Mouse (Mus musculus): Measurements from ENCODE around the gene Anxa3.

The Anxa3 gene

GRCm38 (mm10) chr5:96792936-96793718, at the start of gene Anxa3:
Gene Anxa3, plus strand, starts transcription at chr5:96793339.
- CTCF ChIA-PET: no interaction called here

DNA sequence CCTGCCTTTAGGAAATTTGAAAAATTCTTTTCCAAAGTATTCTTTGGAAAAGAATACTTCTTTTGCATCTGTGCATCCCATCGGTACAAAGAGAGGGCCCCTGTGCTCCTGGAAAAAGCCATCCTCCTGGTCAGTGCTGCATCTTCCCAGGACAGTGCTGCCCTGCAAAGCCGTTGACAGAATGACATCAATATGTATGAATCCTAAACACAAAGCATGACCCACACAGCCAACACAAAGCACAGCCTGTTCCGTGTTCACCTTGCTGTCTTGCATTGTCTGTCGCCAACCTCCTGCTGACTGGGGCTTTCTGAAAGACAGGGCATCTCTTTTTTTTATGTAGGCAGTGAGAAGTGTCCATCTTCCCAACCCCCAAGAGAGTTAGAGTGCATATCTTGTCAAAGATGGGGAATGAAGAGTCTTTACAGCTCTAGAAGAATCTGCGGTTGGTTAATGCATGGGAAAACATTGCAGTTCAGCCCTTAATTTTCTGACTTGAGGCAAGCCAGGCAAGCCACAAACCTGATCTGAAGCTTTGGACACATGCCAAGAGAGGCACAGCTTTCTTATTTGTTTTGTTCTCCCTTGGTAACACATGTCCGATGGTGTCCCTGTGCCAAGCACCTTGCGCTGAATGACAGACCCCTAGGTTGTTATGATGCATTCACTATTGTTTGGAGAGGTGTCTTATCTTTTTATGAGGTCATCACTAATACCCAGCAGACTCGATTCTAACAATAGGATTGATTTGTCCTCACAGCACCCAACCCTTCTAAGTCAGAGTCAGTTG, 45.7 kb upstream of the Anxa3 start:
- CTCF ChIA-PET: no interaction called here

DNA sequence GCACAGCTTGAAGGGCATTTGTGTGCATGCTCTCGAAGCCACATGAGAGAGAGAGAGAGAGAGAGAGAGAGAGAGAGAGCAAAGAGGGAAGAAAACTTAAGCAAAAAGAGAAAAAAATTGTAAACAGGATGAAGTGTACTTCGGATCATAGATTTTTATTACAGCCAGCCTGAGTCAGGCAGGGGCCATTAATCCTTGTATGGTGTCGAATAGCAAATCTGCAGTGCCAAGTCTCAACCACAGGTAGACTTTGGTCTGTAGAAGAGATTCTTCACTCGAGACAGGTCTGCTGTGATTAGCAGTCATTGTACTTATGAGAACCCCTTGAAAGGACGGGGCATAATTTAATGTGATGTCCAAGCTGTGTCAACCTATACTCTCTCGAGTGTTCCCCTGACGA, 35.5 kb upstream of the Anxa3 start:
- CTCF ChIA-PET: no interaction called here

GRCm38 (mm10) chr5:96762021-96762420, 31.1 kb upstream of the Anxa3 start:
- CTCF ChIA-PET: no interaction called here

GRCm38 (mm10) chr5:96768846-96769471, 24.2 kb upstream of the Anxa3 start:
- CTCF ChIA-PET: no interaction called here

- CTCF ChIA-PET: no interaction called here
These were observed 9.4 kb upstream of the Anxa3 start for GRCm38 (mm10) chr5:96783506-96784288.

DNA sequence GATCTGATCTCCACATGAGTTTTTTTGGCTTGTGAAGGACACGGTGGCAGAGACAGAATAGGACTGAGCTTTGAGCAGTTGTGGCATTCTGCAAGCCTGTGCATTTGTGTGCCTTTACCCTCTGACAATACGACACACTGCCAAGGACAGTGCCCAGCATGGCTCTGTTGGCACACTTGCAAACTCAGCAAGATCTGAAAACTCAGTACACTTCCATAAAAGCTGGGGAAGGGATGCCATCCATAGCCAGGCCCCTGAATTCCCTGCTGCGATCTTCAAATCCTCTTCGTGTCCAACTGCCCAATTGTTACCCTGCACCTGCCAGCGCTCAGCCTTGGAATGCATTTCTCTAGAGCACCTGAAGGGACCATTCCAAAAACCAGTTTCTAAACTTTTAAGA, 8.0 kb upstream of the Anxa3 start:
- CTCF ChIA-PET: interaction anchor here (0.6 kb wide), 1 partner anchor 13 kb away, joined by 3 read pairs; no protein-coding TSS in a partner anchor

DNA sequence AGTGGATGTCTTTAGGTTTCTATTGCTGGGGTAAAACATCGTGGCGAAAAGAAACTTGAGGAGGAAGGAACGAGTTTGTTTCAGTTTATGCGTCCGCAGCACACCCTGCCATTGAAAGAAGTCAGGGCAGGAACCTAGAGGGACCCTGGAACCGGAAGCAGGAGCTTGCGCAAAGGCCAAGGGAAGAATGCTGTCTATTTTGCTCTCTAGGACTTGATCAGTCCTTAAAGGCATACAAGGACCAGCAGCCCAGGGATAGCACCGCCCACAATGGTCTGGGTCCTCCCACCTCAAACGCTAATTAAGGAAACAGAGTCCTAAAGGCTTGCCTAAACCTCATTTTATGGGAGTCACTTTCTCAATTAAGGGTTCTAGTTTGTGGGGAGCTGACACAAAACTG, 717 bp upstream of the Anxa3 start:
- CTCF ChIA-PET: no interaction called here

DNA sequence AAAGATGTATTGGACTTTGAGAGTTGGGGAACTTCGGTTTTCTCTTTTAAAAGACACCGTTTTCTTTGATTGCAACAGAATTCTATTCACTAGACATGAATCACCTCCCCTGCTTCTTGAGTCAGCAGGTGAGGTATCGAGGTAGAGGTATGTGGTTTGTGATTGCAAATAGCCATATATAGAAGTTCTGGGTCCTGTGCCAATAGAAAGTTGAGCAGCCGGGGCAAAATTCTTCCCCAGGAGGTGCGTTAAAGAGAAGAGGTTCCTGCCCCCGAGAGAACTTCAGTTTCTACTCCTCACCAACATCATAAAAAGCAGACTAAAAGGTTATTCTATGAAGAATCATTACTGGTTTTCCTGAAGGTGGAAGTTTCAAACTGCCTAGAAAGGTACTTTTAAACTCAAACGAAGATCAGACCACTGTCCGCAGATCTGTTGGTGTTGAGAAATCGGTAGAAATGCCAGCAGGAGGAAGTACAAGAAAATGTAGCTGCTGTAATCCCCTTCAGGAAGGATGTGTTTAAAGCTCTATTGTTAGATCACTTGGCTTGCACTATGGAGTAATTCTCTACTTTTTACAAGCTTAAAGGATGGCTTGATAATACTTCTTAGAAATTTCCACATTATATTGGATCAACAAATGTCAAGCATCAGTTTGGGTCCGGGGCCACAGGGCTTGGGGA, 955 bp downstream of the Anxa3 start:
- CTCF ChIA-PET: no interaction called here

DNA sequence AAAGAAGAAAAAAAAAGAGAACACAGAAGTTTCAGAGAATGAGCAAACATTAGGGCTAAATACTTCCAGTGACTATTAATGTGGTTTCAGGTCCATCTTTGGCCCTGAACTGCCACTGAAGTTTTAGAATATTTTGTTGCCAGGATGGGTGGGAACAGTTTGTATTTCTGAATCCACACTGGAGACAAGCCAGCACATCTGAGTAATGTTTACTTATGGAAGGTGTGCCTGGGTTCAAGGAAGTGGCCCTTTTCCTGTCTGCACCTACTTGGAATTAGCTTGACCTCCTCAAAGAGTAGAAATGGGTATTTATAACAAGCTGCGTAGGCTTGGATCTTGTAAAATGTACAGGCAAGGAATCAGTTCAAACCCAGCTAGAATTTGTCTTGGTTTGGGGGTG, 2.6 kb downstream of the Anxa3 start:
- CTCF ChIA-PET: no interaction called here

- CTCF ChIA-PET: no interaction called here
These were observed 4.3 kb downstream of the Anxa3 start for GRCm38 (mm10) chr5:96797465-96797864.

DNA sequence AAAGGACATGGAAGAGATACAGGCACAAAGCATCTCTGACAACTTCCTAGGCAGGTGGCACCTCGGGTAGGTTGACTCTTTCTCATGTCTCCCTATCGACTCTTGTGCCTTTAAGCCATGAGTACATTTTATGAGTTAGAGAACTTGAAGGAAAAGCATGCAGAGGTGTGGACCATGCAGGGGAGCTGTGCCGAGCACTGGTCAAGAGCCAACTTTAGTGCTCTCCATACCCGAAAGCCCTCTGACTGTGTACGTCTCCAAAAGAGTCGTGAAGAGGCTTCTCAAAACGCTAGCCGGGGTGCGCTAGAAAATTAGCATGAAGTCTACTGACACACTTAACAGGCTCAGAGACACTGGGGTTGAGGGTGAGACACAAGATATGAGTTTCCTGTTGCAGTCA, 6.0 kb downstream of the Anxa3 start:
- CTCF ChIA-PET: no interaction called here

DNA sequence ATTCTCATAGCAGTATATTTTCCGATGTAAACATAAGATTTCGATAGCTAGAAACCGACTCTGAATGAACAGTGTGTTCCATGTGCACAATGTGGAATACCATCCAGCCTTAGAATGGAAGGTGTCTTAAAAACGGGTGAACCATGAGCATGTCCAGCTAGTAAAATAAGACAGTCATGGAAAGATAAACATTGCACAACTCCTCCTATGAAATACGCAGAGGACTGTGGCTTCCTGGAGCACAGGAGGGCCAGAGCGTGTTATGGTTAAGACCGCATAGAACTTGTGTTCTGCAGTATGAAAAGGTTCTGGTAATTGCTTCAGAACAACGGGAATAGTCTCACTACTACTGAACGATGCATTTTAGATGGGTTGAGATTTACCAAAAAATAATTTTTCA, 6.8 kb downstream of the Anxa3 start:
- CTCF ChIA-PET: no interaction called here

- CTCF ChIA-PET: no interaction called here
These were observed 9.0 kb downstream of the Anxa3 start for GRCm38 (mm10) chr5:96802185-96802584.

- CTCF ChIA-PET: no interaction called here
These were observed 10.0 kb downstream of the Anxa3 start for GRCm38 (mm10) chr5:96803091-96803490.

DNA sequence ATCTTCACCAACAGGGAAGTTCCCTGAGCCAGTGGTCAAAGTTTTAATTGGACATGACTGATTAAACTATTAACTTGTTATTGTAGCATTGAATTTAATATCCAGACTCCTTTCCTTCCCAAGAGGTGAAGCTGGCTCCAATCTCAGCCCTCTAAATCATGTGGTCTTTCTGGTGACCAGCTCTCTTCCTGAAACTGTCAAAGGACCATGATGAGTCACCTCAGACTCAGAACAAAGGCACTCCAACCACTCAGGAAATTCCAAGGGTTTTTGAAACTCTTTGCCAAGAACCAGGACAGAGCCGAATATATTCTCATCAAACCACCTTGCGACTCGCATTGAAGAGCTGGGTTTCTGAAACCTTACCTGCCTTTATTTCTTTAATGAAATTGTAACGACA, 11.2 kb downstream of the Anxa3 start:
- CTCF ChIA-PET: no interaction called here

DNA sequence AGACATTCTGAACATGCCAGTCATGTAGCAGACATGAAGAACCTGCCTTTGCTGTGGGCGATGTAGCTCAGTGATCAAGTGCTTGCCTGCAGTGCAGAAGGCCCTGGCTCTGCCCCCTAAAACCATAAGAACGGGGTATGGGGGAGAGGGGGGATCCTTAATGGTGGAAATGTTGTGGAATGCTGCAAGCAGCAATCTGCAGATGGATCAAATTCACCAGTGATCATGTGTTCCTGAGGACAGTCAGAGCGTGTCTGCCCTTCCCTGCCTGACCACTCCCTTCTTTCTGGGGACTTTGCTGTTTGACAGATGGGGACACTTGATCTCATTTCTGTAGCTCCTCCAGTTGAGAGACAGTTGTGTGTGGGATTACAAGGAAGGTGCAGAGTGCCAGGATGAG, 11.7 kb downstream of the Anxa3 start:
- CTCF ChIA-PET: no interaction called here

DNA sequence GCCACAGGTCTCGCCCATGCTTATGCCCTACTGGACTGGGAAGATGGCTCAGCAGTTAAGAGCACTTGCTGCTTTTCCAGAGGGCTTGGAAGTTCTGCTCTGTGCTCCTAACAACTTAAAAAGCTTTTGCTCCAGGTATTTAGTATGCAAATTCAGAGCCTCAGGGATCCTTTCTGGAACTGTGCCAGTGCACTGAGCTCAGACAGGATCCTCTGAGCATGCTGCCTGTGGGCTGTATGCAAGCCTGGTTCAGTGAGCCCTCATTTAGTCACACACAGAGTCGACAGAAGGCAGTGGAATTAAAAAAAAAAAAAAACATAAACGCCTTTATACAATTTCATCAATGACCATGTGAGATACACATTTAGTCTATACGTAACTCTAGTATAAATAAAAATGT, 17.5 kb downstream of the Anxa3 start:
- CTCF ChIA-PET: no interaction called here

DNA sequence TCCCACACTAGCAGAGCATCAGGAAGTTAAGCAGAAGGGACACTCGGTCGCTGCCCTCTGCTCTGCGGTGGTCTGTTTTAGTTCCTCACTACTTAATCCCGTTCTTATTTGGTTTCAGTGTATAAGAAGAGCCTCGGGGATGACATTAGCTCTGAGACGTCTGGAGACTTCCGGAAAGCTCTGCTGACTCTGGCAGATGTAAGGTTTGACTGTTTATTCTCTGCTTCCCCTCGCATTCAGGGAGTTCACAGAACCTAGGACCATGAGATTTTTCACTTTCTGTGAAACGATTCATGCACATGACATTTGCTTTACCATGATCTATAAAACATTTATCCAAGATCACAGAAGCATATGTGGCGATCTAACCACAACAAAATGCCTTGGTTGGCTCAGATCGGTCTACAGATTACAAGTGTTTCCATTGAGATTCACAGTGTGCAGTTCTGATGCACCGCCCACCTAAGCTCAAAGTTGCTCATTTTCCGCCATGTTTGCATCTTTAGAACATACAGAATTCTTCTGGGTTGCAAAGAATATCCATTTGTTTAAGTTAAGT, 31.7 kb downstream of the Anxa3 start:
- CTCF ChIA-PET: no interaction called here

GRCm38 (mm10) chr5:96827176-96827575, 34.0 kb downstream of the Anxa3 start:
- CTCF ChIA-PET: no interaction called here

DNA sequence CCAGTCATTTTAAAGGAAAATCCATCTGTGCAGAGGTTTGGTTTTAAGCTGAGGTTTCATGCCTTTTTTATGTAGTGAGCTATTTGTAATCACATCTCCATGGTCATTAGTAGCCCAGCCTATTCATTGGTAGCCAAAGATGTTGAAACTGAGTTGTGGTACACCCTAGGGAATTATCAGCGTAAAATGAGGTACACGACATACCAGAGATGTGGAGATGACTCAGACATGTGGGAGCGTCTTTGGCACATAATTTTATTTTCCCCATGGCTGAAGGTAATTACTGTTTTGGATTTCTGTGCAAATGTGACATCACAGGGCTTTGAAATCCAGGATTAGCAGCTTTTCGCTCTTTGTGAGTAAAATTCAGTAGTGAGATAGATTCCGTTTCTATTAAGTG, 41.2 kb downstream of the Anxa3 start:
- CTCF ChIA-PET: no interaction called here
